Mouse (Mus musculus): Measurements from ENCODE around the gene Pygm. TPM values are rescaled to one million over a fixed set of nuclear protein-coding genes. Genes with fewer than 3 reads are reported as not detected.

The Pygm gene
- polyA plus RNA-seq, 1 experiment from 2014 or later = 5.7 TPM

GRCm38 (mm10) chr19:6392743-6393393 lies 8.7 kb downstream of the Pygm start:
- no peak for ATAC-seq (ENCODE audit: low FRiP score)
- no peak overlapping the region for H3K27ac ChIP-seq
- H3K4me1 ChIP-seq (replicated peaks) = peaks cover 10% of the 10 kb centered on the region
- no peaks in the 10 kb centered on the region for H3K36me3 ChIP-seq
- H3K4me3 ChIP-seq = no peak overlapping the region
- no peaks in the 10 kb centered on the region for H3K9me3 ChIP-seq
- H3K4me2 ChIP-seq = no peak overlapping the region
- 93% methylated on average over 14 of the region's 14 CpGs for WGBS
- H3K9ac ChIP-seq = no peak overlapping the region
- peaks cover 10% of the 10 kb centered on the region; the same call in 1 of the 2 replicates for H3K27me3 ChIP-seq

GRCm38 (mm10) chr19:6393637-6394036 lies 9.4 kb downstream of the Pygm start:
- H3K27ac ChIP-seq = no peak overlapping the region
- H3K4me1 ChIP-seq (replicated peaks) = peaks cover 16% of the 10 kb centered on the region
- H3K9me3 ChIP-seq = no peaks in the 10 kb centered on the region
- no peak overlapping the region for H3K9ac ChIP-seq
- H3K4me3 ChIP-seq = no peak overlapping the region
- no peak for ATAC-seq (ENCODE audit: low FRiP score)
- no peak overlapping the region for H3K4me2 ChIP-seq
- H3K27me3 ChIP-seq = peaks cover 10% of the 10 kb centered on the region; the same call in 1 of the 2 replicates
- H3K36me3 ChIP-seq = no peaks in the 10 kb centered on the region
- 91% methylated on average over 16 of the region's 16 CpGs for WGBS

- Histone ChIP-seq H3K4me1 (replicated peaks) (peaks cover 30% of the 10 kb centered on the region), H3K4me2 (no peak overlapping the region), H3K27ac (no peak overlapping the region), H3K4me3 (no peak overlapping the region), H3K27me3 (peaks cover 11% of the 10 kb centered on the region), H3K9ac (no peak overlapping the region), H3K9me3 (no peaks in the 10 kb centered on the region), H3K36me3 (no peaks in the 10 kb centered on the region)
- ATAC-seq (ENCODE audit: low FRiP score) = no peak
- WGBS = 86% methylated on average over 5 of the region's 5 CpGs
Measured at GRCm38 (mm10) chr19:6396237-6396636, 12.0 kb downstream of the Pygm start.

GRCm38 (mm10) chr19:6397582-6398249 lies 13.5 kb downstream of the Pygm start:
- H3K4me2 ChIP-seq = peak overlapping the region; percentile 98; the same call in 1 of the 2 replicates
- H3K27me3 ChIP-seq = peaks cover 26% of the 10 kb centered on the region
- 81% methylated on average over 22 of the region's 22 CpGs for WGBS
- no peak overlapping the region for H3K4me3 ChIP-seq
- H3K9me3 ChIP-seq = no peaks in the 10 kb centered on the region
- ATAC-seq (ENCODE audit: low FRiP score) = no peak
- H3K4me1 ChIP-seq (replicated peaks) = peaks cover 41% of the 10 kb centered on the region
- H3K27ac ChIP-seq = no peak overlapping the region
- no peaks in the 10 kb centered on the region for H3K36me3 ChIP-seq
- no peak overlapping the region for H3K9ac ChIP-seq

GRCm38 (mm10) chr19:6398447-6399284 lies 14.5 kb downstream of the Pygm start:
- no peaks in the 10 kb centered on the region for H3K36me3 ChIP-seq
- H3K27ac ChIP-seq = peak overlapping the region; percentile 79
- H3K9ac ChIP-seq = peak overlapping the region; percentile 80
- H3K4me2 ChIP-seq = peak overlapping the region; percentile 98
- H3K4me3 ChIP-seq = peak overlapping the region; percentile 62
- H3K27me3 ChIP-seq = peaks cover 32% of the 10 kb centered on the region
- WGBS = under 1% methylated on average over 39 of the region's 39 CpGs
- peaks cover 46% of the 10 kb centered on the region for H3K4me1 ChIP-seq (replicated peaks)
- no peaks in the 10 kb centered on the region for H3K9me3 ChIP-seq
- ATAC-seq (ENCODE audit: low FRiP score) = peak; percentile 59

- Histone ChIP-seq H3K36me3 (no peaks in the 10 kb centered on the region), H3K9me3 (no peaks in the 10 kb centered on the region), H3K27me3 (peaks cover 32% of the 10 kb centered on the region), H3K27ac (peak within 1 kb of the TSS; percentile 79), H3K4me2 (peak within 1 kb of the TSS; percentile 98), H3K9ac (peak within 1 kb of the TSS; percentile 80), H3K4me1 (replicated peaks) (peaks cover 48% of the 10 kb centered on the region), H3K4me3 (peak within 1 kb of the TSS; percentile 62)
- under 1% methylated on average over 80 of the region's 87 CpGs for WGBS
- peak; percentile 43 for ATAC-seq (ENCODE audit: low FRiP score)
Measured at GRCm38 (mm10) chr19:6399285-6400095, 15.3 kb downstream of the Pygm start, which contains the start of gene Rasgrp2. Rasgrp2 (plus strand) TSS chr19:6399340.

- ATAC-seq (ENCODE audit: low FRiP score) = peak; percentile 22; the same call in 1 of the 2 replicates
- peak overlapping the region; percentile 98 for H3K4me2 ChIP-seq
- H3K36me3 ChIP-seq = no peaks in the 10 kb centered on the region
- peaks cover 48% of the 10 kb centered on the region for H3K4me1 ChIP-seq (replicated peaks)
- peak overlapping the region; percentile 79; the same call in 1 of the 2 replicates for H3K27ac ChIP-seq
- WGBS = 3% methylated on average over 29 of the region's 29 CpGs
- peak overlapping the region; percentile 62 for H3K4me3 ChIP-seq
- no peaks in the 10 kb centered on the region for H3K9me3 ChIP-seq
- peaks cover 32% of the 10 kb centered on the region for H3K27me3 ChIP-seq
- H3K9ac ChIP-seq = peak overlapping the region; percentile 80
Measured at GRCm38 (mm10) chr19:6400096-6401086, 16.2 kb downstream of the Pygm start.

- ATAC-seq (ENCODE audit: low FRiP score) = no peak
- H3K4me1 ChIP-seq (replicated peaks) = peaks cover 48% of the 10 kb centered on the region
- no peaks in the 10 kb centered on the region for H3K9me3 ChIP-seq
- H3K27me3 ChIP-seq = peaks cover 32% of the 10 kb centered on the region
- H3K4me3 ChIP-seq = peak overlapping the region; percentile 62
- no peaks in the 10 kb centered on the region for H3K36me3 ChIP-seq
- H3K9ac ChIP-seq = peak overlapping the region; percentile 49
- peak overlapping the region; percentile 98 for H3K4me2 ChIP-seq
- WGBS = 0% methylated on average over 32 of the region's 32 CpGs
- no peak overlapping the region for H3K27ac ChIP-seq
Measured at GRCm38 (mm10) chr19:6401131-6401815, 17.1 kb downstream of the Pygm start.

GRCm38 (mm10) chr19:6401951-6402350 lies 17.8 kb downstream of the Pygm start:
- no peaks in the 10 kb centered on the region for H3K9me3 ChIP-seq
- no peak for ATAC-seq (ENCODE audit: low FRiP score)
- H3K4me3 ChIP-seq = peak overlapping the region; percentile 62
- peaks cover 34% of the 10 kb centered on the region for H3K27me3 ChIP-seq
- 21% methylated on average over 9 of the region's 9 CpGs for WGBS
- H3K9ac ChIP-seq = peak overlapping the region; percentile 49; the same call in 1 of the 2 replicates
- H3K27ac ChIP-seq = no peak overlapping the region
- peak overlapping the region; percentile 98 for H3K4me2 ChIP-seq
- peaks cover 48% of the 10 kb centered on the region for H3K4me1 ChIP-seq (replicated peaks)
- H3K36me3 ChIP-seq = no peaks in the 10 kb centered on the region

GRCm38 (mm10) chr19:6403869-6404268 lies 19.7 kb downstream of the Pygm start:
- 0 out of 2 replicates have a peak overlapping the region, but pooled peaks have one; percentile 4 for H3K9ac ChIP-seq
- H3K4me2 ChIP-seq = no peak overlapping the region
- H3K36me3 ChIP-seq = no peaks in the 10 kb centered on the region
- 81% methylated on average over 10 of the region's 10 CpGs for WGBS
- H3K4me1 ChIP-seq (replicated peaks) = peaks cover 44% of the 10 kb centered on the region
- ATAC-seq (ENCODE audit: low FRiP score) = no peak
- no peaks in the 10 kb centered on the region for H3K9me3 ChIP-seq
- no peak overlapping the region for H3K4me3 ChIP-seq
- peaks cover 39% of the 10 kb centered on the region for H3K27me3 ChIP-seq
- H3K27ac ChIP-seq = no peak overlapping the region

All from hindbrain, embryonic 13.5 days (tissue).